Mouse (Mus musculus) granulocyte monocyte progenitor cell, adult 5-6 weeks (primary cell): Measurements from ENCODE around the gene Lhx9. TPM values are rescaled to one million over a fixed set of nuclear protein-coding genes. Genes with fewer than 3 reads are reported as not detected.

Source experiments
- ATAC-seq: replicated peaks from 2 replicates; pipeline ENCODE4 v1.8.0; 2016; ENCODE audit warnings: mild to moderate bottlenecking, moderate TSS enrichment, inconsistent platforms; ENCODE audit not compliant: poor library complexity, severe bottlenecking
- total RNA-seq, 2 experiments: library from RNA; stranded (forward) in 1 of 2; stranded (reverse) in 1 of 2; fragments of 200-712, 200-1000 nt in 1 of 2; fragments of >200 nt in 1 of 2; fragmentation: Nextera tagmentation in 1 of 2; gene quantifications; 2 replicates each; pipeline ENCODE4 v1.2.3; 2014 to 2017

Gene Lhx9
- not detected in 2 replicates for total RNA-seq (2014; fragmentation: Nextera tagmentation)
- not detected in 2 replicates for total RNA-seq (2017)

DNA sequence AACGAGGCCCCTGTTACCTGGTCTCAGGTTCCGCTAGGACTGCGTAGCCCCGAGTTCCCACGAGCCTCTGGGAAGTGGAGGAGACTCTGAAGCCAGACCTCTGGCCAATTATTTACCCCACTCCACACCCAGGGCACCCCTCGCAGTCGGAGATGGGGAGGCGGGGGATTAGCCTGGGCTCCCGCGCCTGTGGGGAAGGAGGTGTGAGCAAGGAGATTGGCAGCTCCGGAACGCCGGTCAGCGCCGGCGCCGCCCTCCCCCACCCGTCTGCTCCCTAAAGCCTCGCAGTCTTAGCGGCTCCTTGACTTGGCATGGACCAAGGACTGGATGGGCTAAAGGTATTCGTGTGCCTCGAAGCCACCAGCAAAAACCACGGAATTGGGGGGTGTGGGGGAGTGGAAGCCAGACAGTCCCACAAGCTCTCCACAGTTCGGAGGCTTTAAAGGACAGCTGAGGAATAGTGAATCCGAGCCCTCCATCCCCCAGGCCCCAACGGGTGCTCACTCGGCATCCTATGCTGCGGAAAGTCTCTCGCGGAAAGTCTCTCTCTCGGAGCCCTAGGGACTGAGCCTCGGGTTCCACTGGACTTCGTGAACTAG, at the start of gene Lhx9:
Gene Lhx9, minus strand, starts transcription at position 67 of the 599 bp plus-strand sequence.
- peak; percentile 49 for ATAC-seq

DNA sequence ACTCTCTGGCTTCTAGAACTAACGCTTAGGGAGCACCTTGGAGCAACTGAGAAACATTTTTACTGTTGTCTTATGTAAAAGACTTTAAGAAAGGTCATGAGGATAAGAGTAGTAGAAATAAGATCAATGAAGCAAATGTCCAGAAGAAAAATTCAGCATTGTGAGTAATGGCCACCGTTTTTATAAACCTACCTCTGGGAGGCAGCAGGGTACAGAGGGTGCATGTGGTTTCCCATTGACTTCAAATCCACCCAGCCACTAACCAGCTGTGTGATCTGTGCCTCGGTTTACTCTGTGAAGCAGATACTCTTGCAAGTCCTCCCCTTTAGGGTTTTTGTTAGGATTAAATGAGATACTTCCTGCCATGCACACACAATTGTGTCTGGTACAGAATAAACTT, 47.7 kb upstream of the Lhx9 start:
- no peak for ATAC-seq

DNA sequence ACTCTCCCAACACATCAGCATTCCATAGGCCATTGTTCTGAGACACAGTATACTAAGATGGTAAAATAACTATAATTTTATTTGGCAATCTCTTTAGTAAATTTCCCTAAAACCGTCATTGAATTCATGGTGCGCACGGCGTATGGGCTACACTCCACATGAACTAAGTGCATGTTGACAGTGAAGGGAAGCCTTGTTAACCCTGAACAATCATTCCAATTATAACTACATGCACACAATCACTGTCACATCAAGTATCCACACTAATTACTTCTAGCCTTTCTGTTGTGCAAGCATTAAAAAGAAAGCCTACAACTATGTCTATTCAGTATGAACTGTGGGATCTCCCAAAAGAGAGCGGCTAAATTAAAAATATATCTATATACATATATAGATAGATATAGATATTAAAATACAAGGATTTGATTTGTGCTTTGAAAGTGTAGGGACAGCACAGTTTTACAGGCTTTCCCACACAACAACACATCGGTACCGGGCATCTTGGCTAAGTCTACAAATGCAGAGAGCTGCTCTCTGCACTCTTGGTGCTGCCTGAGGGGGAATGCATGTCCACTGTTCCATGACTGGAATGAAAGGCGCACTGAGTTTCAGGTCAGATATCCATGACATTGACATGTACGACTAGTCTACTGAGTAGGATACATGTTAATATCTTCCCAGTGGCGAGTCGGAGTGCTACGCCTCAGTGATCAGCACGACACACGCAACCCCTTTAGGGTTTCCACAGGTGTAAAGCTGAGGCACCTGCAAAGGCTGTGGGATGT, 29.3 kb upstream of the Lhx9 start:
- no peak for ATAC-seq

GRCm38 (mm10) chr1:138876371-138877045, 28.1 kb upstream of the Lhx9 start:
- no peak for ATAC-seq

DNA sequence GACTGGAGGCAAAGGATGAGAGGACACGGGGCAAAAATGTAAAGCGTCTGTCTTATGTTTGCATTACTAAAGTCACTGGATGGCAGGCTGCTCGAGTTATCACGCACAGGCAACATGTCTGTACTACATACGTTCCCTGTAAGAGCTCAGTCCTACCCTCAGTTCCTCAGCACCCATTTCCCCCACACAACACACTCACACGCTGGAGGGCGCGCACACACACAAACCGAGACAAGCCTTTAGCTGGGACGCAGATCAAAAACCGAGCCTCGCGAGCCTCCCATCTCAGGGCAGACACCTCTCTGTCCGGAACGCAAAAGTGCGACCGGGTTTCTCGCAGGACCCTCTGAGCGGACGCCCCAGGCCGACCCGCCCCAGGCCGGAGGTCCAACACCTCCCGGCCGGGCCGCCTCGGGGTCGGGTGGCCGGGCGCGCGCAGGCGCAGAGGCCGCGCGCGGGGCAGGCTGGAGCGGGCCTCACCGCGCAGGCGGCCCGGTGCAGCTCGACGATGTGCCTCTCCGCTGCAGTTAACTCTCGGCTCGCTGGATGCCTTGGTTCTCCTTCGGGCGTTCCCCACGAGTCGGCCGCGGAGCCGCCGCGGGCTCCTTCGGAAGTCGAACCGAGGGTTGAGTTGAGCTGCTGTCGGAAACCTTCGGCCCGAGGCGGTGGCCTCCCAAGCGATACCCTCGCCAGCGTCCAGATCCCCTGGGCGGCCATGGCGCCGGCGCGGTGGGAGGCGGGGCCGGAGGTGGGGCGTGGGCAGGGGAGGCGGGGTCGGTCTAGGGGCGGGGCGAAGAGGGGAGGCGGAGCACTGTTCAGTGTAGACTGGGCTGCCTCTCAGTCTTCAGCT, 7.9 kb upstream of the Lhx9 start, which contains the start of gene 2310009B15Rik:
Gene 2310009B15Rik, minus strand, starts transcription at position 752 of the 850 bp plus-strand sequence.
- ATAC-seq = peak; percentile 96

GRCm38 (mm10) chr1:138850823-138851222, 2.4 kb upstream of the Lhx9 start:
- ATAC-seq = no peak

- ATAC-seq = no peak
Observed at GRCm38 (mm10) chr1:138850161-138850539, 1.8 kb upstream of the Lhx9 start.

- ATAC-seq = no peak
Observed at GRCm38 (mm10) chr1:138849531-138850160, 1.3 kb upstream of the Lhx9 start.

- ATAC-seq = 0 out of 2 replicates have a peak, but pooled peaks have one; percentile 1
Observed at GRCm38 (mm10) chr1:138848026-138848425, 351 bp downstream of the Lhx9 start.

DNA sequence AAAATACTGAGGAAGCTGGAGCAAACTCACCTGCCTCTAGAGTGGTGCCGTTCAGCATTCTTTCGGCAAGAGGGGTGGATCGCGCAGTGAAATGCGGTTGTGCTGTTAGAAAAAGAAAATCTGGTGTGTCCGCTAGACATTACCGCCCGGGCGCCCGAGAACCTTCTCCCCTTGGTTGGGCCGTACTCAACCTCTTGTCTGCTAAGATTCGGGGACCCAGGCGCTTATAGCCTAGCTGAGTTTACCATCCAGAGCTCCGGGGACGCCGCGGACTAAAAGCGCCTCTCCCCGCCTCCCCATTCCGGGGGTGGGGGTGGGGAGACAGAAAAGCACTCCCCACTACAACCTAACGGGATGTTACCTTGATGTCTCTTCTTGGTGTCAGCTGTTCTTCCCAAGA, 1.2 kb downstream of the Lhx9 start:
- no peak for ATAC-seq

GRCm38 (mm10) chr1:138846581-138846980, 1.8 kb downstream of the Lhx9 start:
- ATAC-seq = no peak

GRCm38 (mm10) chr1:138846131-138846530, 2.2 kb downstream of the Lhx9 start:
- ATAC-seq = no peak

- ATAC-seq = no peak
Observed at GRCm38 (mm10) chr1:138845481-138845880, 2.9 kb downstream of the Lhx9 start.

DNA sequence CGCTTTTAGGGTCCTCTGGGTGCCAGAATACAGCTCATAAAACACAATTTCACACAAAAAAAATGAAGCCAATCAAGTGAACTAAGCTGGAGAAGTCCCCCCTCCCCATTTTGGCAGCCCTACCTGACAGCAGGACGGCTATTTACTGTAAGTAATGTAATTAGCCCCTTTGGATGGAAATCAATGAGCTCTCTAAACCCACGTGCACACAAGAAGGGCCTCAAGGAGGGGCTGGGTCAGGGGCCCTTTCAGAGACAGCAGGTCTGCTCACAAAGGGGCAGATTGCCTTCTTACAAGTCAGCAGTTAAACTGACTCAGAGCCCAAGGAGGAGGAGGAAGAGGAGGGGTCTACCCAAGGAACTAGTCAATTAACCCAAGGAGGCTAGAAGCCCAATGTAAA, 4.2 kb downstream of the Lhx9 start:
- ATAC-seq = no peak

DNA sequence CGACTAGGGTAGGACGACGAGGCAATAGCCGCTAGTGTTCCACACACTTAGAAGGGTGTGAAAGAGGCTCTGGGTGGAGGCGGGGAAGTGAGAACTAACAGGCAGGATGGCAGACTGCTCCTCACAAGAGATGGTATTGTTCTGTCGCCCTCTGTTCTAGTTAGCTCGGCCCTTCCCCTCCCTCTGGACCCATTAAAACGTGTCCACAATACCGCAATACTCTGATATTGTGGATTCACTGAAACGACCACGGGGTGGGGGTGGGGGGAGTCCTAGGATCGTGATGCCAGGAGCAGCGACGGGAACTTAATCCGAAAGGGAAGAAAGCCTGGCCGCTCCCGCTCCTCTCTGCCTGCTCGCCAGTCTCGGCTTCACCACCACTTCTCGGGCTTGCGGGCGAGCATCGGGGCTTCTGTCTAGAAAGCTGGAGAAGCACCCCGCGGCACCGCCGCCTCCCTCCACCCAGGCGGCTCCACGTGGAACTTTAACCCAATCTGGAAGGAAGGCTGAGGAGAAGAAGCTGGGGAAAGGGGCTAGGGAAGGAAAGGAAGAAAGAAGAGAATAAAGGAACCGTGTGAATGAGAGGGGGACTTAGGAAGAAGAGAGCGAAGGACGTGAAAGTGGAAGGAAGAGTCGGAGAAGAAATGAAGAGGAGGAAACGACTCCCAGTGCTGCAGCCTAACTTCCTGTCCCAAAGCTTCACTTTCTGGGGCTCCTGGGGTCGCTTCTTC, 4.9 kb downstream of the Lhx9 start:
- ATAC-seq = peak; percentile 34

DNA sequence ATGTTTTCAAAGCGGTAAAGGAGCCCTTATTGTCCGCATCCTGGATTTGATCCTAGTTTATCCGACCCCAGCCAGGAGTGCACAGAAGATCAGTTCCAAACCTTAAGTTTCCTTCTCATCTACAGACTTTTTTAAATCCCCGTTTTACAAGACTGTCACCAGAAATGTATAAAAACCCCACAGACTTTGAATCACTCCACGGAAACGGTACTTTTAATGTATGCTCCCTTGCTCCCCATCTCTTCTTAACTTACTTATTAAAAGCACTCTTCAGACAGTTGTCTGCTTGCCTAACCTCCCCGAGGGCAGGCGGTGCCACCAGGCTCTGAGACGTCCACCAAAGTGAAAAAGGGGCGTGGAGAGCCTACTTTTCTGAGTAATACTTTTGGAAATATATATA, 5.6 kb downstream of the Lhx9 start:
- no peak for ATAC-seq

GRCm38 (mm10) chr1:138842315-138842714, 6.1 kb downstream of the Lhx9 start:
- ATAC-seq = no peak

DNA sequence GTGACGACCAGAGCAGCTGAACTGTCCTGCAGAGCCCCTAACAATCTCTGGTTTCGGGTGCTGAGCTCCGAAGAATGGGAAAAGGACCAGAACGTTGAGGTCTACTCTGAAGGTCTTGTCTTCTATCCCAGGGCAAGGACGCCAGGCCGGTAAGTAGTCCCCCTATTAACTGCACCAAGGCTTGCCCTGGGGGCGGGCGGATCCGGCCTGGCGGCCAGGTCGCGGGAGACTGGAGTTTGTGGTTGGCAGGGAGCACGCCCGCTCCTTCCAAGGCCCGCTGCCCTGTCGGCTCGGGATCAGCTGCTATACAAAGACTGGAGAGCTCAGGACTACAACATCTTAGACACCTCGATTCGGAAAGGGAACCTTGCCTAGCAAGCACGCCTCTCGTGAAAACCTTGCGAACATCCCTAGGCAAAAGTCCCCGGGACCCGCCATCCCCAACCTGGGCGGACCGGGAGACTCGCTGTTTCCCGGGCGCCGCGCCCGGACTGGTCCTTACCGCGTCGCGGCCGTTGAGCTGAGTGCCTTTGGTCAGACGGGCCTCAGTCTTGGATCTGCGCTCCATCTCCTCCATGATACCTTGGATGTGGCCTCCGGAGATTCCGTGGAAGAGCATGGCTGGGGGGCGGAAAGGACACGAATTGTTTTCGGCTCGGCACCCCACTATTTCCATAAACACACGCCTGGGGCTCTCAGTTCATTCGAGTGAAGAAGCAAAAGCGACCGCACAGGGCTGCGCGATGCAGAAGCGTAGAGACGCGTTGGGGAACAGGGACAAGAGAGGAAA, 6.9 kb downstream of the Lhx9 start:
- peak; percentile 15; the same call in 1 of the 2 replicates for ATAC-seq
